8 mouse cellular contexts compared by ENCODE assay signal in the genomic region with DNA sequence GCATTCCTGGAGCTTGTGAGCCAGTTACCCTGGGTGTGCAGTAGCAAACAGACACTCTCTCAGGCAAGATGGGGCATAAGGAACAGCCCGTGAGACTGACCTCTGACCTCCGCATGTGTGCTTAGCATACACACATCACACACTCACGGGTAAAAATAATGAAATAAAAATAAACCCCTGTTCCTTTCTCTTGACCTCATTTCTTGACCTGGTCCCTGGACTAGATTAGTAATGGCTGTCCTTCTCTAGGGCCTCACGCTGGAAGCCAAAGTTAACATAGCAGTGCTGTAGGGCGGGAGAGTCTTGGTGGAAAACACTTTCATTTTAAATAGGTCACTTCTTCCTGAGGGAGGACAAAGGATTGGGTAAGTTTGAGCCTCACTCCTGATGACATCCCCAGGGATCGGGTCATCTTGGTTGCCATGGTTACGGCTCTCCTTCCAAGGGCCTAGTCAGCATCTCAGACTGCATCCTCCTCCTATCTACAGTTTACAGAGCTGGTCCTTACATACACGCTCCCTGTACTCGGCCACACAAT. TPM values are rescaled to one million over a fixed set of nuclear protein-coding genes. Genes with fewer than 3 reads are reported as not detected.
A peak's percentile ranks its signal among the peaks of the same experiment; 100 is the strongest.
DNase-seq lines count a peak whose midpoint lies in the region; ATAC-seq lines count a peak whose summit lies in the region.
"Had no signal": no experiment of that assay in that cellular context is flagged by ENCODE, and none has a peak within 500 bp of the region (broad histone marks: within the 10 kb centered on the region; RNA-seq: fewer than 3 reads in every experiment).

No protein-coding gene starts in this region.

- peak; percentile 72 for DNase-seq in MN1 (ENCODE audit: low spot score)
- peak; percentile 48 for DNase-seq in R1 (ENCODE audit: low read depth, low spot score)
- peak; percentile 86 for DNase-seq in midbrain, embryonic 11.5 days (ENCODE audit: low spot score, missing footprints)
- no peak for DNase-seq in thymus, postnatal 10 days (ENCODE audit: low spot score in 2 of 2)
- no peak for DNase-seq in natural killer cell, adult 2 months (ENCODE audit: low spot score in 2 of 2)

- peaks cover 32% of the 10 kb centered on the region for H3K4me1 ChIP-seq in embryonic facial prominence, embryonic 15.5 days
- peaks cover 11% of the 10 kb centered on the region for H3K4me1 ChIP-seq in midbrain, embryonic 11.5 days (ENCODE audit: control insufficient read depth, insufficient read depth, low read length)

- WGBS in embryonic facial prominence, embryonic 15.5 days, result 44% methylated on average over 9 of the region's 9 CpGs
- 35% methylated on average over 9 of the region's 9 CpGs for WGBS in midbrain, embryonic 11.5 days

- 0 out of 2 replicates have a peak overlapping the region, but pooled peaks have one; percentile 0 for H3K27ac ChIP-seq in embryonic facial prominence, embryonic 15.5 days (replicated peaks)
- H3K27ac ChIP-seq in midbrain, embryonic 11.5 days (ENCODE audit: low read depth, low read length), result 0 out of 2 replicates have a peak overlapping the region, but pooled peaks have one; percentile 30

- H3K9me3 ChIP-seq in embryonic facial prominence, embryonic 15.5 days (replicated peaks), result no peaks in the 10 kb centered on the region
- no peaks in the 10 kb centered on the region for H3K9me3 ChIP-seq in midbrain, embryonic 11.5 days (ENCODE audit: control insufficient read depth, low read length)
- H3K9me3 ChIP-seq: G1E had no signal

- no peak for ATAC-seq in embryonic facial prominence, embryonic 15.5 days (ENCODE audit: insufficient number of reproducible peaks, low FRiP score, low TSS enrichment, low read depth)
- peak; percentile 70 for ATAC-seq in midbrain, embryonic 11.5 days (ENCODE audit: low FRiP score)
- no peak for ATAC-seq in granulocyte monocyte progenitor cell, adult 5-6 weeks (replicated peaks; ENCODE audit: poor library complexity, severe bottlenecking)

- H3K27me3 ChIP-seq in embryonic facial prominence, embryonic 15.5 days, result no peaks in the 10 kb centered on the region
- H3K27me3 ChIP-seq in midbrain, embryonic 11.5 days (ENCODE audit: control insufficient read depth, insufficient read depth, low read length), result no peaks in the 10 kb centered on the region

- no peak overlapping the region for H3K4me3 ChIP-seq in embryonic facial prominence, embryonic 15.5 days (replicated peaks)
- H3K4me3 ChIP-seq in midbrain, embryonic 11.5 days (ENCODE audit: low read depth, low read length), result no peak overlapping the region

- no peaks in the 10 kb centered on the region for H3K36me3 ChIP-seq in embryonic facial prominence, embryonic 15.5 days
- H3K36me3 ChIP-seq in midbrain, embryonic 11.5 days (ENCODE audit: control insufficient read depth, insufficient read depth, low read length), result no peaks in the 10 kb centered on the region
- H3K36me3 ChIP-seq: G1E had no signal

- no peak overlapping the region for H3K4me2 ChIP-seq in embryonic facial prominence, embryonic 15.5 days (replicated peaks)
- no peak overlapping the region for H3K4me2 ChIP-seq in midbrain, embryonic 11.5 days

- no peak overlapping the region for H3K9ac ChIP-seq in embryonic facial prominence, embryonic 15.5 days
- 0 out of 2 replicates have a peak overlapping the region, but pooled peaks have one; percentile 5 for H3K9ac ChIP-seq in midbrain, embryonic 11.5 days (ENCODE audit: low read length)

RNA-seq across cellular contexts. Expression of a gene that starts 59.4 kb away (rescaled TPM):
- polyA plus RNA-seq in embryonic facial prominence, embryonic 15.5 days (2015; fragmentation: Nextera tagmentation; extraction: Ambion mirVana), result 32.1 and 32.8 TPM in 2 replicates
- 29.5 and 29.7 TPM in 2 replicates for polyA plus RNA-seq in midbrain, embryonic 11.5 days (2014; fragmentation: Nextera tagmentation; extraction: Ambion mirVana)
- 0.84 TPM in 1 of 2 replicates, not detected in the other for total RNA-seq in granulocyte monocyte progenitor cell, adult 5-6 weeks (2014; fragmentation: Nextera tagmentation)
- total RNA-seq in granulocyte monocyte progenitor cell, adult 5-6 weeks (2017), result 0.52 and 1.2 TPM in 2 replicates
- polyA plus RNA-seq: G1E had no signal

Comparison
In these comparisons a context has a peak if more than half of its experiments do, and no peak if none do; other contexts are left out.
1. DNase-seq: peak in MN1 (single experiment), R1 (single experiment) and midbrain, embryonic 11.5 days (single experiment); none in thymus, postnatal 10 days (0 of 2) and natural killer cell, adult 2 months (0 of 2).